Mouse (Mus musculus): ENCODE measurements around the gene Clptm1.
A peak's percentile ranks its signal among the peaks of the same experiment; 100 is the strongest.

Gene Clptm1

GRCm38 (mm10) chr7:19664455-19664954 lies 328 bp downstream of the Clptm1 start:
- DNase-seq (ENCODE audit: low spot score): no peak

GRCm38 (mm10) chr7:19663940-19664339 lies 893 bp downstream of the Clptm1 start:
- DNase-seq (ENCODE audit: low spot score): no peak

GRCm38 (mm10) chr7:19652614-19653013 lies 12.2 kb downstream of the Clptm1 start:
- DNase-seq (ENCODE audit: low spot score): no peak

- no peak for DNase-seq (ENCODE audit: low spot score)
These were observed 13.6 kb downstream of the Clptm1 start for GRCm38 (mm10) chr7:19651063-19651786.

- no peak for DNase-seq (ENCODE audit: low spot score)
These were observed 23.6 kb downstream of the Clptm1 start for GRCm38 (mm10) chr7:19641223-19641622.

GRCm38 (mm10) chr7:19635074-19635827 lies 29.6 kb downstream of the Clptm1 start:
- DNase-seq (ENCODE audit: low spot score): no peak

- DNase-seq (ENCODE audit: low spot score): no peak
These were observed 30.2 kb downstream of the Clptm1 start for GRCm38 (mm10) chr7:19634591-19634990.

GRCm38 (mm10) chr7:19633855-19634254 lies 31.0 kb downstream of the Clptm1 start:
- DNase-seq (ENCODE audit: low spot score): no peak

- no peak for DNase-seq (ENCODE audit: low spot score)
These were observed 31.6 kb downstream of the Clptm1 start for GRCm38 (mm10) chr7:19633197-19633596.

- no peak for DNase-seq (ENCODE audit: low spot score)
These were observed 32.1 kb downstream of the Clptm1 start for GRCm38 (mm10) chr7:19632720-19633119.

- no peak for DNase-seq (ENCODE audit: low spot score)
These were observed 32.6 kb downstream of the Clptm1 start for GRCm38 (mm10) chr7:19632275-19632674.

GRCm38 (mm10) chr7:19629361-19629734 lies 35.5 kb downstream of the Clptm1 start, which contains the start of gene Relb:
Gene Relb, minus strand, starts transcription at chr7:19629438.
- DNase-seq (ENCODE audit: low spot score): peak; percentile 93

GRCm38 (mm10) chr7:19628536-19629360 lies 36.1 kb downstream of the Clptm1 start:
- peak; percentile 99 for DNase-seq (ENCODE audit: low spot score)

GRCm38 (mm10) chr7:19628192-19628535 lies 36.7 kb downstream of the Clptm1 start:
- DNase-seq (ENCODE audit: low spot score): no peak

- DNase-seq (ENCODE audit: low spot score): no peak
These were observed 37.1 kb downstream of the Clptm1 start for GRCm38 (mm10) chr7:19627721-19628120.

GRCm38 (mm10) chr7:19623433-19623832 lies 41.4 kb downstream of the Clptm1 start:
- no peak for DNase-seq (ENCODE audit: low spot score)

- no peak for DNase-seq (ENCODE audit: low spot score)
These were observed 42.6 kb downstream of the Clptm1 start for GRCm38 (mm10) chr7:19622241-19622640.

- DNase-seq (ENCODE audit: low spot score): no peak
These were observed 44.0 kb downstream of the Clptm1 start for GRCm38 (mm10) chr7:19620811-19621210.

GRCm38 (mm10) chr7:19619004-19619801 lies 45.6 kb downstream of the Clptm1 start:
- peak; percentile 79 for DNase-seq (ENCODE audit: low spot score)

GRCm38 (mm10) chr7:19615036-19615577 lies 49.7 kb downstream of the Clptm1 start:
- DNase-seq (ENCODE audit: low spot score): no peak

- DNase-seq (ENCODE audit: low spot score): no peak
These were observed 53.9 kb downstream of the Clptm1 start for GRCm38 (mm10) chr7:19610969-19611368.

All from lung, postnatal 25 days (tissue).